Mouse (Mus musculus) embryo, embryonic 11 days (tissue): ENCODE results near the gene Pou2f3.
A peak's percentile ranks its signal among the peaks of the same experiment; 100 is the strongest.

ENCODE experiments used
- DNase-seq: peaks from one replicate; pipeline ENCODE4 v3.0.0-alpha.2; 2015

The Pou2f3 gene

DNA sequence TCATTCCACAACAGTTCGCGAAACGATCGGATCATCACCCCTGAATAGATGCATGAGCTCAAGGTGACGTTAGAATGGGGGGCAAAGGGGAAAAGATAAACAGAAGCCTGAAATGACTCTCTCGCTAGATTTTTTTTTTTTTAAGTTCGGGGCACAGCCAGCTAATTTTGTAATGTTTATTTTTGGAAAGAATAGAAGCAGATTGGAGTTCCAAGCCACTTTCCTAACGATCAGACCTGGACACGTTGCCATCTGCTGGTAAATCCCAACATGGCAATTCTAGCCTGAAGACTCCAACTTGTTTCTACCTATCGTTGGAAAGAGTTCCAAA lies 103.0 kb downstream of the Pou2f3 start, which contains the start of gene Arhgef12:
TSS of gene Arhgef12 (minus strand) at position 53 of the 331 bp plus-strand sequence.
- DNase-seq = peak; percentile 66

DNA sequence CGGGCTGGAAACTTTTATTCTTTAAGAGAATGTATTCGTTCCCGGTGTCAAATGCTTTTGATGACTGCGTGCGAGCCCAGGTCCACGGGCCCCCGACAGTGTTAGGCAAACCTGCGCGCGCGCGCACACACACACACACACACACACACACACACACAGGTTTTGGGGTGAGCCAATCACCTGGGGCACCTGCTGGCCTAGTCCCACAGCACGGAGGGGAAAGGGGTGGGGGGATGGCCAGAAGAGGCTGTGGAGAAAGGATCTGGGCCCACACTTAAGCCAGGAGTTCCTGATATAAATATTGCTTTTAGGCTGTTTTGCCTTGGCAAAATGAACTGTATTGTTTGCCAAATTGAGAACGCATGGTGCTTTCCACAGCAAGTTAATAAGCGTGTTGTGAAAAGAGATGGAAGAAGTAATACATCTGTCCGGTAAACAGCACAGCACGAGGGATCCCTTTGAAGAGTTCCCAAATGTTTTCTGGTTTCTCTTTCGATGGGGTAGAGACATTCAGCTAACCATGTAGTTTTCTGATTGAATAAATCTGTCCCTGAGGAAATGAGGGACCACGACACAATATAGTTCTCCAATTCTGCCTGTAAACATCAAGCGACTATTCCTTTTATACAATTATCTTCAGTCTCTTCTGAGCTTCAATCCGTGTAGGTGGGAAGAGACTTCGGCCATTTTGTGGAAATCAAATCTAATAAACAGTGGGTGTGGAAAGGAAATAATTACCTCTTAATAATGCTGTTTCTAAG lies 103.6 kb downstream of the Pou2f3 start:
- no peak for DNase-seq

DNA sequence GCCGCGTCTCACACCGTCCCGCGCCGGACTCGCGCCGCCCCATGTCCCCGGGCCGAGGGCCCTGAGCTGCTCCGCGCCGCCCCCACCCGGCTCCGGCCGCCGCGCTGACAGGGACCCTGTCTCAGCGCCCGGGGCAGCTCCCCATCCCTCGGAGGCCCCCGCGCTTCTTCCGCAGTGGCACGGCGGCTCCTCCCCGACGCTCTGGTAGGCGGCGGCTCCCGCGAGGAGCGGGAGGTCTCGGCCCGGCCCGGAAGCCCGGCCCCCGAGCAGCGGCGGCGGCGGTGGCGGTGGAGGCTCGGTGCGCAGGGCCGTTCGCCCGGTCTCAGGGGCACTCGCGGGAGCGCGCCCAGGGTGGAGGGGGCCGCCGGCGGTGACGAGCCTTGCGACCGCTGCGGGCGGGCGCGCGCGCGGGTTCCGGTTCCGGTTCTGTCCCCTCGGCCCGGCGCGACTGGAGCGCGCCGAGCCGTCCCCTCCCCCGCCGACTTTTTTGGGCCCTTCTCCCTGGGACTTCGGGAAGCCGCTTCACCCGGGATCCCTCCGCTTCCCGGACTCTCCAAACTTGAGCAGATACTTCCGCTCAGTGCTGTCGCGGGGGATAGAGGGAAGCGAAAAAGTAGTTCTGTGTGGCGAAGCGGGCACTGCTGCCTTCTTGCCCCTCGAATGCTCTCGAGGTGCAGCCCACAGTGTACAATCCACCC lies 104.4 kb downstream of the Pou2f3 start:
- DNase-seq = peak; percentile 97

DNA sequence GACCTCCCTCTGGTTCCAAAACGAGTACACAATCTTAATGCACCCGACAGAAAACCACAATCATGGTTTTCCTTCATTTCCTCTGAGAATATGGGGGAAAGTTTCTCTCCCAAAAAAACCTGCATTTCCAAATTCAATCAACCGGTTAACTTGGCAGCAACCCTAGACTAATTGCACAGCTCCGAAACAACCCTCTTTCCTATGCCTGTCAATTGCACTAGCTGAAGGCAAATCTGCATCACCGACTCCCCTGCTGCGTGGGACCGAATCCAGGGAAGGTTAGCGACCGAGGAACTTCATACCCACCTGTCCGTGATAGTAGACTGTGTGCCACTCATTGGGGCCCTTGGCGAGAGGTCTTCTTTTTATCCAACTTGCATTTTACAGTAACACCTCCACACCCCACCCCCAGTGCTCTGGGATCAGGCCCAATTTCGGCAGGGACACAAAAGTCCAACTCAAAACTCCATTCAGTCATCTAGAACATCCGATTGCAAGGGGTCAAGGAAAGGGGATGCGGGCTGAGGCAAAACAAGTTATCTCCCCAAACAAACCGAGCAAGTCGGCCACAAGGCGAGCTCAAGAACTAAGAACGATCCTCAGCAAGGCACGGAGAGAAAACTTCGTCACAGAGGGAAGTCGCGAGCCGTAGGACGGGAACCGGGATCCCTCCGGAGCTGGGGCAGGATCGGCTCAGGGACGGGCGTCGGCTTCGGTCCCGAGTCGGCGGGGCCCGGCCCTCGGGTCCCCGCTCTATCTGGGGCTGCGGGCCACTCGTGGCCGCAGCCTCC lies 105.1 kb downstream of the Pou2f3 start:
- DNase-seq = peak; percentile 34

DNA sequence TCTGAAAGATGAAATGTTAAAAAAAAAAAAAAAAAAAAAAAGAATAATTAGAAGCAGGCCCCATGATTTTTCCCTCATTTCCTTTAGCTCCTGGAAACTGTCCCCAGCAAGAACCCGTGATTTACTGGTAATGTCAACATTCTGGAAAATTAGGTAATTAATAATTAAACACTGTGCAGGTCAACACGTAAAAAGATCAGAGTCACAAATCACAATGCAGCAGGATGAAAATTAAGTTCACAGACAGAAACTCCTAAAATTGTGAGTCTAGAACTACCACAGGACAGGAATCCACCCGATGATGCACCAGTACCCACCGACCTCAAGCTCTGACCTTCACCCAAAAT lies 105.7 kb downstream of the Pou2f3 start:
- no peak for DNase-seq

DNA sequence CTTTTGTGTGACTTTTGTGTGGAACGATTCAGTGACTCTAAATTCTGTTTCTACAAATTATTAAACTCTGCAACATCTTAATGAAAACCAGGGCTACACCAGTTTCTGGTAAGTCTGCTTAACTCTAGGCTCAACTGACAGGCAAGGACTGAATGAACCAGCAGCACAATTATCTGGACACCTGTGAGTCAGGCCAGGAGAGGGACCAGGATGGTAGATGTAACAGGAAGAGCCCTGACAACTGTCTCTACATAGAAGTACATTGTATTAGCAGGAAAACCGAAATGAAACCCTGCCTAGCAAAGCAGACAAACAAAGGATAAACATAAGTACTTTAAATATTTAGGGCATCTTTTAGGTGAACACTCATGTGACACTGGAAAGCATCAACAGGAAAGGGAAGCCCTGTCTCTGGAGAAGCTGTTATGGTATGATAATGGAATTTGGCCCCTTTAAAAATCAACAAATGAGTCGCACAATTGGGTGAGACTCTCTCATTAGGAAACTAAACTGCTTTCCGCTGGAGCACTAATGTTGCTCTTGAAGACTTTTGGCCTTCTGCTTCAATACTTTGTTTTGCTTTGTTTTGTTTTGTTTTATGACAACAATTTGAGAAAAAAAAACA lies 106.4 kb downstream of the Pou2f3 start:
- no peak for DNase-seq

DNA sequence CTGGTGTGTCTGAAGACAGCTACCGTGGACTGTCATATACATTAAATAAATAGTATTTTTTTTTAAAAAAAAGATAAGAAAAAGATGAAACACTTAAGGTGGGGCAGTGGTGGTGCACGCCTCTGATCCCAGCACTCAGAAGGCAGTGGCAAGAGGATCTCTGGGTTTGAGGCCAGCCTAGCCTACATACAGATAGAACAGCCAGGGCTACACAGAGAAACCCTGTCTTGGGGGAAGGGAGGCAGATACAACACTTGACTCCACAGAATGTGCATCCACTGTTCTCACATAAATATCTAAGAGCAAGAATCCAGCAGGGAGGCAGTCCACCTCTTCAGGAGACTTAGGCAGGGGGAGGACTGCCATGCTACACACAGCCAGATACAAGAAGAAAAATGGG lies 107.2 kb downstream of the Pou2f3 start:
- DNase-seq = no peak

DNA sequence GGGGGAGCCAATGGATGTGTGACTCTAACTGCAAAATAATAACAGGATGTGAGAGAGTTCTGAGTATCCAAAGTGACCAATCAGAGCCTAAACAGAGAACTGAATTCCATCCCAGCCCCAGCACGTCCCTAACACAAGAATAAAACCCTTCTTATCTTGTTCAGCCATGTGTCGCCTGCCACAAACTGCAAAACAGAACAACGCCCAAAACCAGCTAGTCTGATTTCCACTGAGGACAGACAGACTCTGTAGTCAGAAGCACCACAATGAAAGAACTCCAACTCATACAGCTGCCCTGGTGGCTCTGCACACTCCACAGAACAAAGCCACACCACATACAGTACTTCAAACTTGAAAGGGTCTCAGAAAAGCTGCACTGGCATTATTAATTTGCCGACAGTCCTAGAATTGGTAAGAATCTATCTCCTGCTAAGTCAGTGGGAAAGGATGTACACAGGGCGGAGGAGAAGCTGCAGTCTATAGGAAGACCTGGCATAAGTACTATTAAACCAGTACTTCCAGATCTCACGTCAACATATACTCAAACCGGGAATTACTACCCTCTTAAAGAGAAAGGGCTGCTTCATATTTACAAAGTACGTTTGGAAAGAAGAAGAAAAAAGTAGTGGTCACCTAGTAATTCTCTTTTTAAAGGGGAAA lies 108.1 kb downstream of the Pou2f3 start:
- peak; percentile 15 for DNase-seq

DNA sequence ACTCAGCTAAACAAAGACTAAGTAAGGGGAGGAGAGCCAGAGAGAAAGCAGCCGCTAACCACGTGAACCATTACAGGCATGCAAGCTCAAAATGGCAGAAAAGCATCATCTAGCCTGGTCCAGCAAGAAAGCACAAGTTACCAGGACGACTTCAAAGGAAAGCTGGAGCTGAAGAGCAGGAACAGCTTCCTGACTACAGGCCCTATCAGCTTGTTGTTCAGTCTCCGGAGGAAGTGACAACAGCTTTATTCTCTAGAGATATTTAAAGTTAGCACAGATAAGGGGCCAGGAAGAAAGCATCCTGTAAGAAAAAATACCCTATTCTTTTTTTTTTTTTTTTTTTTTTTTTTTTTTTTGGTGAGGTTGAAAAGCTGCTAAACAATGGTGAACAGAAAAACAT lies 111.2 kb downstream of the Pou2f3 start:
- DNase-seq = peak; percentile 12

DNA sequence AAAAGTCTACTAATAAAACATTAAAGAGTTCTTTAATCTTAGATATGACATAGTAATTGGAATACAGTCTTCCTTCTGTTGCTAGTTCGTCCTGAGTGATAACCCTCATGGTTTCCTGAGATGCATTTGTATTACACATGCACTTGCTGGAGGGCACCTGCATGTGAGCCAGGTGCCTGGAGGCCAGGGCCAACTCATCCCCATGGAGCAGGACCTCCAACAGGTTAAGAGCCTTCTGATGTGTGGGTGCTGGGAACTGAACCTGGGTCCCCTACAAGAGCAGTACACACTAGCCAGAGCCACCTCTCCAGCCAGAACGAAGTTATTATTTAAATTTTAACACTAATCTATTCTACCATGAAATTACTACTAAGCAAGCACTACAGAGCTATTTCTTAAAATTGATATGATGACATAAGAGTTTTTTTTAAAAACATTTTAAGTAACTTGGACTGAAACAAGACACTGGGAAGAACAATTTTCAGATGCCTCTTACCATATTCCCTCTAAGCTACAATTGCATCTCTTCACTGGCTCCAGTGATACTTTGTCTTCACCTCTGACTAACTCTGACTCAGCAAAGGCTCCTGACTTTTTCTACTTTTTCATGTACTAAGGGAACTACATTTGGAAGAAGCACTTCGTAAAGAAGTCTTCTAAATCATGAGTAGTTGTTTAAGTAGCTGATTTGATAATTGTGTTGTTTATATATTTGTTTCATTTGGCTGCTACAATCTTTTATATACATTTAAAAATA lies 112.2 kb downstream of the Pou2f3 start:
- no peak for DNase-seq

DNA sequence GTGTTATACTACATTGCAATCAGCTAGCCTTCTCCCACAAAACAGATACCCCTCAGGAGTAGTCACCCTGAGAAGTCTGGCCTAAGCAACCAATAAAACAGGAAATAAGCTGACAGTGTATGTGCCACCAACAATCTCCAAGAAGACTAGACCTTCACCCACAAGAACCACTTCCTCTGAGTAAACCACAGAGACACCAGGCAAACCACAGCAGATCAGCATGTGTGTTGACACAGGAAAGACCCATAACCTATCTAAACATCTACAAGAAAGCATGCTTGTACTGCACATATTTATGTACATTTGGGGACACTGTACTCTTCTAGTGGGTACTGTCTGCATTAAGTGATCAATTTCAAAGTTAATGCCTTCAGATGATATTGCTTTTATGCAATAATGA lies 113.8 kb downstream of the Pou2f3 start:
- no peak for DNase-seq

DNA sequence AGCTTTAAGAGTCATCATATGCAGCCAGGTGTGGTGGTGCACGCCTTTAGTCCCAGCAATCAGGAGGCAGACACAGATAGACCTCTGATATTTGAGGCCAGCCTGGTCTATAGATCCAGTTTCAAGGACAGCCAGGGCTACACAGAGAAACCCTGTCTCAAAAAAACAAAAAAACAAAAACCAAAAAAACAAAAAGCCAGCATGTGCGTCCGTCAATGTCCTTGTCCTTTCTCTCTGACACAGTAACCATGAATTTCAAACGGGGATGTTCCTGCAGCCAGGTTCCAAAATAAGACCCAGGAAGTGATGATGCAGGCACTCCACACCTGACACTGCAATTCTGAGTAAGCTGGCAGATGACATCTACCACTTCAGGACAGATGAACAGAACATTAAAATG lies 115.3 kb downstream of the Pou2f3 start:
- no peak for DNase-seq

DNA sequence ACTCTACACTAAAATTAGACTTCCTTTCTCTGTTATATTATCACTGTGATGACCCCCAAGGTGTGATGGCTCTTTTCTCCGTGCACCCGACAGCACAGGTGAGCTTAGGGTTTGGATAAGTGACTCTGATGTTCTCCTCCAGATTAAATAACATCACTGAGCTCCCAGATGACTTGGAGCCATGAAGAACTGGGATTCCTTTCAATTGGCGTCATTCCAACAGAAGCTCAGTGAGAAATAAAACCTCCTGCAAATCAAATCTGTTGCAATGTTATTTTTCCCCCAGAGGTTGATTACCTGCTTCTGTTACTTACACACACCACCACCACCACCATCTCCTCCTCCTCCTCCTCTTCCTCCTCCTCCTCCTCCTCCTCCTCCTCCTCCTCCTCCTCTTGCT lies 116.4 kb downstream of the Pou2f3 start:
- no peak for DNase-seq

DNA sequence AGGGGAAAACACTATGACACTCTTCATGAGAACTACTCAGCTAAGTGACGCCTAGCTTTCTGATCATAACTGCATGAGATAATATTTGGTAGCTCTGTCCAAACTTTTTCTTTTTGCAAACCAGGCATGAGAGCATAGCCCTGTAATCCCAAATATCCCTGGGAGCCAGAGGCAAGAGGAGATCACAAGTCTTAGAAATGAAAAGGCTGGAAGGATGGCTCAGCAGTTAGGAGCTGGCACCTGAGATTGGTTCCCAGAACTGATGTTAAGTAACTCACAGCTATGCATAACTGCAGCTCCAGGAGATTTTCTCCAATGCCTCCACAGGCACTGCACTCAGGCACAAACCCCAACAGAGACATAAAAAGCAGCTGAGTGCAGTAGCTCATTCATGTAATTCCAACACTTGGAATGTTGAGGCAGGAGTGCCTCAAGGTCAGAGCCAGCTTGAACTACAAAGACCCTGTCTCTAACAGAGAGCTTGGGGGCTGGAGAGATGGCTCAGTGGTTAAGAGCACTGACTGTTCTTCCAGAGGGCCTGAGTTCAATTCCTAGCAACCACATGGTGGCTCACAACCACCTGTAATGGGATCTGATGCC lies 124.4 kb downstream of the Pou2f3 start:
- no peak for DNase-seq

DNA sequence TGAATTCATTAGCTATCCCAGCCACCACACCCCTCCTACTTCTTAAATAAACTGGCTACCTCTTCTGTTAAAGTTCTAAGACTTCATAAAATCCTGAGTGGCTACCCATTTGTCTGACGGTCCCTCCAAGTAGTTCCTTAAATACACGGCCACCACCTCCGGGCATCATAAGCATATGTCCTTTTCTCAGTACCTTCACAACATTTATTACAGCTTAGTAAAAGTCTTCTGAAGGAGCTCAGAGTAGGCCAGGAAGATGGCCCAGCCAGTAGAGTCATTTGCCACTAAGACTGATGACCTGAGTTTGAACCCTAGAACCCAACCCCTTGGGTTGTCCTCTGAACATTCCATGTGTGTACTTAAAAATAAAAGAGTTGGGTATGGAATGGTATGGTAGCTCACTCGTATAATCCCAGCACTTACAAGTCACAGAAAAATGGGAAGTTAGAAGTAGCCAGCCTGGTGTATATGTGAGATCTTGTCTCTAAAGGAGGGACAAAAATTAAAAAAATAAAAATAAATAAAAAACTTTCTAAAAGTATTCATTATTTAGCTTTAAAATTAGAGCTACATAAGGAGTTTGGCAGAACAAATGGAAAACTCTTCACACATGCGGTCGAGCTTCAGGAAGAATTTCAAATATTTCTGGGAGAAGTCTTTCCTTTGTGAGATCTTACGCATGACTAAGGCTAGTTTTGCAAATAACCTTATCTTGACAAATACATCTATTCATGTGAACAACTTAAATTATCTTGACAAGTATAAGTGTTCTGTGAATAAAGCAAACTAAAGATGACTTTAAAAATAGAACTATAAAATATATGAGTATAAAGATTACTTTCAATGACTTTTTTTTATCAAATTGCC lies 125.4 kb downstream of the Pou2f3 start:
- no peak for DNase-seq

DNA sequence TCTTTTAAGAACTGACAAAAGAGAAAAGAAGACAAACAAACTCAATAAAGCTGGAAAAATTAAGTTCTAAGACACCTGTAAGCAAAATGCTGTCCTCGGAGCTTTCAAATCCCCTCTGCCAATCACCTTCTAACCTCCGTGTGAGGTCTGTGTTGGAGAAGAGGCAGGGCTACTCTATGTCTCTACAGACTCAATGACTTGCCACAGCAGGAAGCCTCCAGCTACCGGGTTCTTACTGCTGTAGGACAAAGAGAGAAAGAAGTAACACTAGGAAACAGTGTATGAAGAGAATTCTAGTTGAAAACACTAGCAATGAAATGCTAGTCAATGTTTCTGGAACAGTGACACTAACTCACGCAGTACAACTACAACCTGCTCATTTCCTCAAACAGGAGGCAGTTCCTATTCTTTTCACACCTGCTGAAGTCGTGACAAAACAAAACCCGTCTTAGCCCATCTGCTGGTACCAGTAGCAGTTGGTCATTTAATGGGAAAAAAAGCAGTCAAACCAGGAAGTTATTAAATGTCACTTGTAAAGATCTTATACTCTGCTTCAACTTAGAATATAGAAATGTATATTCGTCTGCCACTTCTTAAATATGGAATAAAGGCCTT lies 126.6 kb downstream of the Pou2f3 start:
- no peak for DNase-seq

DNA sequence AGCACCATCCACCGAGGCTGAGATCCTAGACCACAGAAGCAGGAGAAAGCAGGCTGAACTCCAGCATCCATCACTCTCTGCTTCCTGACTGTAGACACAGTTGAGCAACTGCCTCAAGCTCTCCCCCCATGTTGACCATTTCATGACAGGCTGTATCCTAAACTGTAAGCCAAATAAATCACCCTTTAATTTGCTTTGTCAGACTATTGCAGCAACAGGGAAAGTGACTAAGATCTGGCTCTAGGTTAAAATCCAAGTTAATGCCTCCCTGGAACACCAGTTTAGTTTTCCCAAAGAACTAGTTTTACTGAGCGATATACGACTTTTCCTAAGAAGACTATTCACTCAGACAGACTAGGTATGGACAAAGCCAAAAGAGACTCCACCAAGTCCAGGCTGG lies 131.5 kb downstream of the Pou2f3 start:
- DNase-seq = no peak

DNA sequence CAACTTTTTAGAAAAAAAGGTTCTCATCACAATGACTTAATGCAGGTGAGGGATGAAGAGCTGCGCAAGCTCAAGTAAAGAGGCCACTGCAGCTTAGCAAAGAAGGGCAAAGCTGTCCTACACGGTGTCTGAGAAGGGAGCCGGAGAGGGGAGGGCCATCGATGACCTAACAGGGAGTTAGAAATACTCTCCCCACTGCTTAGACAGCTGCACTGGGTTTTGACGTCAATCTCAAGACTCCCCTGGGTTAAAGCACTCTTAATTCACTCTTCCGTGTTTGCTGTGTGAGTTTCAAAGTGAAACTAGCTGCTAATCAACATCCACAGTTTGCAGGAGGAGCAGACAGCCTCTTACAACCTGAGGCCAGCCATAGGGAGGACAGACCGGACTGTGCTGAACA lies 134.0 kb downstream of the Pou2f3 start:
- no peak for DNase-seq

DNA sequence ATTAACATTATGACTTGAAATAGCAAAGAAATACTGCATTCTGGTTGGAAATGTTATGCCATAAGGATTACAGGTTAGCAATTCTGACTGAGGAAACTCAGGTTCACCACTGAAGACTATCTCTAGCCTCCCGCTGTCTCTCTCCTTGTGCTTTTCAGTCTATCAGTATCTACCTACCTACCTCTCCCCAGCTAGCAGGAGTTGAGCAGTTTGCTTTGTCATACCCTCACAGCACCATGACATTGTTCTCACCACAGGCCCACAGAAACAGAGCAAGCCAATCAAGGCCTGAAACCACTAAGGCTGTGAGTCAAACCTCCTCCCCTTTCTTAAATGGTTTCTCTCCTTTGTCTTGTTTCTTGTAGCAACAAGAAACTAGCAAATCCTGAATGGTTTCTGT lies 135.6 kb downstream of the Pou2f3 start:
- DNase-seq = no peak
